Mouse (Mus musculus): ENCODE data around the gene Ccdc96.

Ccdc96 gene

GRCm38 (mm10) chr5:36484171-36484990 is at the start of gene Ccdc96, which contains the start of gene Tada2b:
Gene Ccdc96, plus strand, starts transcription at chr5:36484588.
Gene Tada2b, minus strand, starts transcription at chr5:36484285.
- peak; percentile 98 for DNase-seq (ENCODE audit: low spot score)

- DNase-seq (ENCODE audit: low spot score): peak; percentile 23
Measured at GRCm38 (mm10) chr5:36436858-36437257, 47.5 kb upstream of the Ccdc96 start.

GRCm38 (mm10) chr5:36440741-36441140 is 43.6 kb upstream of the Ccdc96 start:
- DNase-seq (ENCODE audit: low spot score): no peak

GRCm38 (mm10) chr5:36444611-36445010 is 39.8 kb upstream of the Ccdc96 start:
- DNase-seq (ENCODE audit: low spot score): no peak

- no peak for DNase-seq (ENCODE audit: low spot score)
Measured at GRCm38 (mm10) chr5:36445028-36445427, 39.4 kb upstream of the Ccdc96 start.

GRCm38 (mm10) chr5:36446166-36446890 is 38.1 kb upstream of the Ccdc96 start:
- DNase-seq (ENCODE audit: low spot score): no peak

- no peak for DNase-seq (ENCODE audit: low spot score)
Measured at GRCm38 (mm10) chr5:36447872-36448271, 36.5 kb upstream of the Ccdc96 start.

GRCm38 (mm10) chr5:36449710-36450358 is 34.6 kb upstream of the Ccdc96 start:
- no peak for DNase-seq (ENCODE audit: low spot score)

GRCm38 (mm10) chr5:36451119-36451518 is 33.3 kb upstream of the Ccdc96 start:
- DNase-seq (ENCODE audit: low spot score): no peak

GRCm38 (mm10) chr5:36451872-36452389 is 32.5 kb upstream of the Ccdc96 start:
- DNase-seq (ENCODE audit: low spot score): no peak

GRCm38 (mm10) chr5:36452821-36453220 is 31.6 kb upstream of the Ccdc96 start:
- no peak for DNase-seq (ENCODE audit: low spot score)

- DNase-seq (ENCODE audit: low spot score): no peak
Measured at GRCm38 (mm10) chr5:36457706-36458105, 26.7 kb upstream of the Ccdc96 start.

GRCm38 (mm10) chr5:36458926-36459325 is 25.5 kb upstream of the Ccdc96 start:
- peak; percentile 49 for DNase-seq (ENCODE audit: low spot score)

- no peak for DNase-seq (ENCODE audit: low spot score)
Measured at GRCm38 (mm10) chr5:36460712-36461111, 23.7 kb upstream of the Ccdc96 start.

GRCm38 (mm10) chr5:36461231-36461630 is 23.2 kb upstream of the Ccdc96 start:
- no peak for DNase-seq (ENCODE audit: low spot score)

GRCm38 (mm10) chr5:36462810-36463209 is 21.6 kb upstream of the Ccdc96 start:
- peak; percentile 73 for DNase-seq (ENCODE audit: low spot score)

GRCm38 (mm10) chr5:36463391-36463790 is 21.0 kb upstream of the Ccdc96 start:
- no peak for DNase-seq (ENCODE audit: low spot score)

GRCm38 (mm10) chr5:36464709-36465661 is 19.4 kb upstream of the Ccdc96 start, which contains the start of gene Grpel1:
Gene Grpel1, plus strand, starts transcription at chr5:36464998.
- DNase-seq (ENCODE audit: low spot score): peak; percentile 100

- DNase-seq (ENCODE audit: low spot score): no peak
Measured at GRCm38 (mm10) chr5:36465889-36466288, 18.5 kb upstream of the Ccdc96 start.

GRCm38 (mm10) chr5:36471206-36471605 is 13.2 kb upstream of the Ccdc96 start:
- DNase-seq (ENCODE audit: low spot score): no peak

All from adipocyte (in vitro differentiated cells).